Mouse (Mus musculus) E14TG2a.4 (cell line): ENCODE results near the gene Cyyr1.

Source experiments
- H3K27me3 ChIP-seq: 2 replicates; pipeline ENCODE4 v1.6.1; 2014; ENCODE audit warnings: low read length, control low read depth; ENCODE audit not compliant: insufficient read depth
- H3K36me3 ChIP-seq: 2 replicates; pipeline ENCODE4 v1.6.1; 2014; ENCODE audit warnings: low read length, control low read depth; ENCODE audit not compliant: insufficient read depth
- H3K4me1 ChIP-seq: replicated peaks from 2 replicates; pipeline ENCODE4 v1.6.1; 2014; ENCODE audit warnings: low read depth, low read length, control low read depth
- H3K4me3 ChIP-seq: replicated peaks from 2 replicates; pipeline ENCODE4 v1.5.1; 2014; ENCODE audit warnings: mild to moderate bottlenecking, low read length
- H3K9me3 ChIP-seq: 2 replicates; pipeline ENCODE4 v1.6.1; 2014; ENCODE audit warnings: low read length, control low read depth
- CTCF ChIP-seq: conservative IDR thresholded peaks from 2 replicates; pipeline ENCODE4 v1.5.1; 2014; ENCODE audit warnings: low read length
- NANOG ChIP-seq: IDR thresholded peaks from 2 replicates; pipeline ENCODE4 v1.6.1; 2014; ENCODE audit warnings: borderline replicate concordance, low read length, mixed read lengths
- POU5F1 ChIP-seq: IDR thresholded peaks from 2 replicates; pipeline ENCODE4 v1.6.1; 2014; ENCODE audit warnings: low read length, borderline replicate concordance

The Cyyr1 gene

DNA sequence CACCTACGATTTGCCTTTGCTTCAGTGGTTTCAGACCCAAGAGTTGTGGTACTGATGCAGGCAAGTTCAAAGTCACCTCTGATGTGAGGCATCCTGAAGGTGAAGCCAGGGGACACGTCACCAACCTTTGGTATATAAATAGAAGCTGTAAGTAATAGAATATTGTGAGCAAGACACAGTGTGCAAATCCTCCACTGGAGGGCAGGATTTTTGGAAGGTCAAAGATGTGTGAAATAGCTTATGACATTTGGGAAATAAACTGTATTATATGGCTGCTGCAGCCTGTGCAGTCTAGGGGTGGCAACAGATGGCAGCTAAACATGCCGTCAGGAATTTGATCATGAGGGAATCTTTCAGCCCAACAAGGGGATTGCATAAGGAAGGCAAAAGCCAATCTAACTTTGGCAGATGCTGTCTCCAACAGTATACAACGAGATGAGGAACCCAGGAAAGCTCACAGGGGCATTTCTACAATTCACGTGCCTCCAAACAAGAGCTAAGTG is 65.0 kb downstream of the Cyyr1 start:
- TF ChIP-seq POU5F1 (no peak), CTCF (0 out of 2 replicates have a peak, but pooled peaks have one; percentile 8), NANOG (no peak)

DNA sequence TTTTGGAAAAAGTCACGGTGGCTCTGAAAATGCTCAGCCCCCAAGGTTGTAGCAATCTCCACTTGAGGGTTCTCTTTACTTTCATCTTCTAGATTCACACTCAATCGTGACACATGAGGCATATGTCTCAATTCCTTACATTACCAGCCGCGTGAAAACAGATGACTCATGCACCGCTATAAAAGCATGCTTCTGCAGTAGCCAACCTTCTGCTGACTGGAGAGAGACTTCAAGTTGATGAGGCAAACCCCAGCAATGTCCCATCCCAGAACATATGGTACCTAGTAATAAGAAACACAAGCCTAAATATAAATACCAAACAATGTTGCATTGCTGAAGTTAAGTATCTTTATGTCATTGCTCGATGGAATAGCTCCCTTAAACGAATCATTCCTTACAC is 65.9 kb downstream of the Cyyr1 start:
- no peaks in the 10 kb centered on the region for H3K27me3 ChIP-seq
- no peak overlapping the region for H3K4me3 ChIP-seq
- H3K4me1 ChIP-seq: no peaks in the 10 kb centered on the region
- H3K9me3 ChIP-seq: no peaks in the 10 kb centered on the region
- no peaks in the 10 kb centered on the region for H3K36me3 ChIP-seq
- no peak for TF ChIP-seq NANOG
- TF ChIP-seq POU5F1: no peak
- no peak for TF ChIP-seq CTCF

More for the DNA sequence above, 65.0 kb downstream of the Cyyr1 start:
- H3K36me3 ChIP-seq: no peaks in the 10 kb centered on the region
- H3K4me3 ChIP-seq: no peak overlapping the region
- H3K27me3 ChIP-seq: no peaks in the 10 kb centered on the region
- no peaks in the 10 kb centered on the region for H3K4me1 ChIP-seq
- H3K9me3 ChIP-seq: no peaks in the 10 kb centered on the region

DNA sequence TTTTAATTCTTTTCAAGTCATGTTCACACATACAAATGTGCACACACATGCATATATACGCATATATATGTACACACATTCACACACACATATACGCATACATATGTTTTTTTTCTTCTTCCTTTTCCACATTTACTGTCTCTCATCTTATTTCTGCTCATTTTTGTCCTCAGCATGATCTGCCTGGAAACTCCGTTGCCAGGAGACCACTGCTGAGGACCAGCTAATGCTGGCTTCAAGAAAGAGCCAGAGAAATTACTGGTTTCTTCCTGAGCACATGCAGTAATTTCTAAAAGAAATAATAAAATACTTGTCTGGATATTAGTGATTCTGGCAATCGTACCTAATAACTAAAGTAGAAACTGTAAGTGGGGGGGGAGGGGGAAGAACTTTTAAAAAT is 68.6 kb downstream of the Cyyr1 start:
- TF ChIP-seq NANOG (no peak), POU5F1 (no peak), CTCF (no peak)
- Histone ChIP-seq H3K4me3 (no peak overlapping the region), H3K36me3 (no peaks in the 10 kb centered on the region), H3K27me3 (no peaks in the 10 kb centered on the region), H3K4me1 (no peaks in the 10 kb centered on the region), H3K9me3 (no peaks in the 10 kb centered on the region)

DNA sequence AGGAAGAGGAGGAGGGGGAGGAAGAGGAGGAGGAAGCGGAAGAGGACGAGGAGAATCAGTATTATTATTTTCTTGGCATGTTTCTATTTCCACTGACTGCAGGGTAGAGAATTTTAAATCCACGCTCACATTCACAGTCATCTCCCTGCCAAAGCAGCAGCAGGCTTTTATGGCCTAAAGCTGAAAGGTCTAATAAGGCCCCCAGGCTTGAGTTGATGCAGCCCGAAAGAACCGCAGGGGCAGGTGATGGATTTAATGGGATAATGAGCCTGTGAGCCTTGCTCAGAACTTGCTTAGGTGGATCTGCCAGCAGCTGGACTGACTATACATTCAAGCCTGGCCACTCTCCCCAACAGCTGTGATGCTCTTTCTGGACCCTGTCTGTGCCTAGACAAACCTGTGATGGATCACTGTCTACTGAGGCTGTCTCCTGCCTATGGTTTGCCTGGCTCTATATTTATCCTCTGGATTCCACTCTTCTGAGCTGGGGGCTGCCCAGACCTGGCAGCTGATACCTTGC is 78.6 kb downstream of the Cyyr1 start:
- Histone ChIP-seq H3K4me1 (peaks cover 7% of the 10 kb centered on the region; the same call in 1 of the 2 replicates), H3K27me3 (no peaks in the 10 kb centered on the region), H3K9me3 (no peaks in the 10 kb centered on the region), H3K4me3 (no peak overlapping the region), H3K36me3 (no peaks in the 10 kb centered on the region)
- TF ChIP-seq CTCF (no peak), NANOG (no peak), POU5F1 (no peak)

DNA sequence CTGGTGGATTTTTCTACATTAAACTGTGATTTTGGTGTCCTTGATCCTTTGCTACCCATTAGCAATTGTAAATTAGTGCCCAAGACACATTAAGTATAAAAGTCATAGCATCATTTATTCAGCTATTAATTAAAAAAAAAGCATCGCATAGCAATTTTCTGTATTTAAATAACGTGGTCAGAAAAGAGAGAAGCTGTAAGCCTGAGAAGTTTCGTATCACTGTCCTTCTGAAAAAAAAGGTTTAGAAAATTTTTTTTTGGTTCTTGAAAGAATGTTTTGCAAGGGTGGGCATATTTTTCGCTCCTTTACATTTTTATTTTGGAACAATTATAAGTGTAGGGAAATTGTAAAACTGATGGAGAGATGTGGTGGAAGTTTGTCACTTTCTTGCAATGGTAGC is 83.1 kb downstream of the Cyyr1 start:
- Histone ChIP-seq H3K4me3 (no peak overlapping the region), H3K9me3 (no peaks in the 10 kb centered on the region), H3K4me1 (peaks cover 7% of the 10 kb centered on the region; the same call in 1 of the 2 replicates), H3K27me3 (no peaks in the 10 kb centered on the region; the same call in 1 of the 2 replicates), H3K36me3 (no peaks in the 10 kb centered on the region)
- TF ChIP-seq CTCF (no peak), NANOG (no peak), POU5F1 (no peak)

DNA sequence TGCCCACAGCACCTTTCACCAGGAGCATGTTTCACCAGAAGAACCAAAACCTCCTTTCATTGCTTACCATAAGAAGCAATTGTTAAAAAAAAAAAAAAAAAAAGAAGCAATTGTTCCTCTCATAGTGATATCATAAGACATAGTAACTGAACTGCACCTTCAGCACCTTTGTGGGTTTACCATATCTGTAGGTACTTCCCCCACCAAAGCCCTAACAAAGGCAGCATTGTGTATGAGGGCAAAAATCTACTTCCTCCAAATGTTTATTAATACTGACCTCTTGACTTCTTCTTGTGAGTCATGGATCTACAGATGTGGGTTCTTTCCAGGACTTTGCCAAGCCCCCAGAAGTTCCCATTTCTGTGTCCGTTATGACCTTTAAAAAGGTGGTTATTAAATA is 98.2 kb downstream of the Cyyr1 start:
- H3K4me3 ChIP-seq: no peak overlapping the region
- no peaks in the 10 kb centered on the region for H3K4me1 ChIP-seq
- no peaks in the 10 kb centered on the region for H3K9me3 ChIP-seq
- TF ChIP-seq POU5F1 (no peak), CTCF (no peak), NANOG (no peak)
- H3K27me3 ChIP-seq: no peaks in the 10 kb centered on the region
- H3K36me3 ChIP-seq: no peaks in the 10 kb centered on the region

DNA sequence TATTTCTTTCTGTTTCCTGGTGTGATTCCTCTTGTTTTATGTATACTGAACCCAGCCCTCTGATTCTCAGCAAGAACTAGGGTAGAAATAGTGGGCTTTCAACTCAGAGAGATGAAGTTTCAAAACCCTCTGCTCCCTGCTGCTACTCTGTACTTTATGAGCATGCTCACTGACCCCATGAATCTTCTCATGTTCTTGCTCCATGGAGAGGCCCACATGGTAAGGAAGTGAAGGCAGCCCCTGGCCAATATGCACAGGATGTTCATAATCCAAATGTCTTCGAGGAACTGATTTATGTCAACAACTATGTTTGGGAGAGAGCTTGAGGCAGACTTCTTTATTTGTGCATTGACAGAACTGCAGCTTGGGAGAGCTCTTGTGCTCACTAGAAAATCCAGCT is 106.9 kb downstream of the Cyyr1 start:
- Histone ChIP-seq H3K4me3 (no peak overlapping the region), H3K27me3 (no peaks in the 10 kb centered on the region), H3K4me1 (peaks cover 6% of the 10 kb centered on the region), H3K9me3 (peaks cover 7% of the 10 kb centered on the region; the same call in 1 of the 2 replicates), H3K36me3 (no peaks in the 10 kb centered on the region)
- no peak for TF ChIP-seq POU5F1
- TF ChIP-seq CTCF: no peak
- TF ChIP-seq NANOG: no peak

DNA sequence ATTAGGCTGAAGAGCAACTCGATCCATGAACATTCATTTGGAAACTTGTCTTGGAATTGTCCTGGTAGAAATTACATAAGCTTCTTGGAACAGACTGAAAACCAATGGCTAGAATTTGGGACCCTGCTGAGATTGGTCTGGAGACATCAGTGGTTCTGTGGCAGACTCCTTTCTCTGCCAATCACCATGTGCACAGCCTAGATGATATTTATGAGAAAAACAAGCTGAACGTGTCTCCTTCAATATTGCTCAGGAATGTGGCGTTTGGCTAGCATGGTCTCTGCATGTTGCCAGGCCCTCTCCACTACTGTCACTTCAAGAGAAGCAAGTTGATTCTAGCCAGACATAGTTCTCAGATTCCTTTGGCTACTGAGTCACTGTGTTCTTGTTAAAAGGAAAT is 107.4 kb downstream of the Cyyr1 start:
- Histone ChIP-seq H3K4me3 (no peak overlapping the region), H3K9me3 (peaks cover 7% of the 10 kb centered on the region; the same call in 1 of the 2 replicates), H3K4me1 (peaks cover 6% of the 10 kb centered on the region), H3K27me3 (no peaks in the 10 kb centered on the region), H3K36me3 (no peaks in the 10 kb centered on the region)
- no peak for TF ChIP-seq POU5F1
- no peak for TF ChIP-seq NANOG
- TF ChIP-seq CTCF: no peak

DNA sequence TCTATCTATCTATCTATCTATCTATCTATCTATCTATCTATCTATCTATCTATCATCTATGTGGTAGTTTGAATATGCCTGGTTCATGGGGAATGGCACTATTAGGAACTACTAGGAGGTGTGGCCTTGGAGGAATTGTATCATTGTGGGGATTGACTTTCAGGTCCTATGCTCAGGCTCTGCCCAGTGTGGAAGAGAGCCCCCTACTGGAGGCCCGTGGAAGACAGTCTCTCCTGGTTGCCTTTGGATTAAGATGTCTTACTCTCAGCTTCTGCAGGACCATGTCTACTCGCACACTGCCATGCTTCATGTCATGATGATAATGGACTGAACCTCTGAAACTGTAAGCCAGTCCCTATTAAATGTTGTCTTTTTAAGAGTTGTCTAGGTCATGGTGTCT is 117.8 kb downstream of the Cyyr1 start:
- no peak overlapping the region for H3K4me3 ChIP-seq
- H3K9me3 ChIP-seq: 0 out of 2 replicates have a peak, but pooled peaks cover 4% of the 10 kb centered on the region
- no peak for TF ChIP-seq POU5F1
- TF ChIP-seq CTCF: peak; percentile 65
- H3K27me3 ChIP-seq: no peaks in the 10 kb centered on the region
- H3K36me3 ChIP-seq: no peaks in the 10 kb centered on the region
- no peaks in the 10 kb centered on the region for H3K4me1 ChIP-seq
